Comparison of ENCODE assay signal across 19 mouse cellular contexts in the genomic region with DNA sequence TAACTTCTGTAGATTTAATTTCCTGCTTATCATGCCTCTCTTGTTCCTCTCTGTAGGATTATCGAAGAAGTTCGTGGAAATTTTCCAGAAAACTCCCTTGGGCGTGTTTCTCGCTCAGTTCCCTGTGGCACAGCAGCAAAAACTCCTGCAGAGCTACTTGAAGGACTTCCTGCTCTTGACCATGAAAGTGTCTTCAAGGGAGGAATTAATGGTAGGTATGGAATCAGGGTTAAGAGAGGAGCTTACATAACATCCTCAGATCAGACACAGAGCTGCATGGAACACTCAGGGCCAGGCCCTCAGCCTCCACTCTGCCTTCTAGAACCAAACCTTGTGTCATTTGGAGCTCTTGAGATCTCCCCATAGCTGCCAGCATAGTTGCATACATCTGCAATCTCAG. TPM values are rescaled to one million over a fixed set of nuclear protein-coding genes. Genes with fewer than 3 reads are reported as not detected.
DNase-seq lines count a peak whose midpoint lies in the region; ATAC-seq lines count a peak whose summit lies in the region.
"Had no signal": no experiment of that assay in that cellular context is flagged by ENCODE, and none has a peak within 500 bp of the region (broad histone marks: within the 10 kb centered on the region; RNA-seq: fewer than 3 reads in every experiment).

No protein-coding gene starts in this region.

- no peak overlapping the region for H3K4me2 ChIP-seq in limb, embryonic 12.5 days
- no peak overlapping the region for H3K4me2 ChIP-seq in embryonic facial prominence, embryonic 13.5 days
- H3K4me2 ChIP-seq: forebrain, embryonic 13.5 days; forebrain, embryonic 15.5 days had no signal

- H3K9ac ChIP-seq in limb, embryonic 12.5 days (replicated peaks), result 0 out of 2 replicates have a peak overlapping the region, but pooled peaks have one; percentile 1
- H3K9ac ChIP-seq in embryonic facial prominence, embryonic 13.5 days, result peak overlapping the region; percentile 44; the same call in 1 of the 2 replicates
- H3K9ac ChIP-seq: forebrain, embryonic 13.5 days; forebrain, embryonic 15.5 days; forebrain, postnatal 0 days had no signal

- DNase-seq in limb, embryonic 10.5 days (ENCODE audit: low spot score), result no peak
- peak; percentile 52 for DNase-seq in lung, postnatal 25 days (ENCODE audit: low spot score)
- DNase-seq in lung, postnatal 10 days, result no peak
- peak; percentile 13 for DNase-seq in brain, adult 2 months (ENCODE audit: low read depth, low spot score)
- DNase-seq in cerebellum, postnatal 36 days, result no peak
- DNase-seq: adrenal gland, adult 2 months; adrenal gland, postnatal 10 days; adrenal gland, postnatal 25 days; cerebellum, adult 11-12 months; cerebellum, adult 2 months; cerebellum, adult 9-10 months; cerebellum, postnatal 10 days; cerebellum, postnatal 25 days; embryo, embryonic 11 days; forebrain, postnatal 0 days had no signal

- H3K27me3 ChIP-seq in limb, embryonic 12.5 days, result no peaks in the 10 kb centered on the region
- no peaks in the 10 kb centered on the region for H3K27me3 ChIP-seq in limb, embryonic 10.5 days (ENCODE audit: low read depth, poor library complexity, severe bottlenecking)
- no peaks in the 10 kb centered on the region for H3K27me3 ChIP-seq in embryonic facial prominence, embryonic 13.5 days
- H3K27me3 ChIP-seq: forebrain, embryonic 13.5 days; forebrain, embryonic 15.5 days had no signal

- no peak for ATAC-seq in limb, embryonic 12.5 days (ENCODE audit: insufficient number of reproducible peaks, insufficient read depth, low FRiP score, low TSS enrichment, low read depth)
- ATAC-seq in embryonic facial prominence, embryonic 13.5 days (ENCODE audit: insufficient number of reproducible peaks, insufficient read depth, low FRiP score, low TSS enrichment, low read depth), result no peak
- ATAC-seq: forebrain, embryonic 13.5 days; forebrain, embryonic 15.5 days; forebrain, postnatal 0 days had no signal

- no peaks in the 10 kb centered on the region for H3K36me3 ChIP-seq in limb, embryonic 12.5 days
- no peaks in the 10 kb centered on the region for H3K36me3 ChIP-seq in limb, embryonic 10.5 days
- H3K36me3 ChIP-seq in embryonic facial prominence, embryonic 13.5 days, result no peaks in the 10 kb centered on the region
- H3K36me3 ChIP-seq: forebrain, embryonic 15.5 days had no signal

- H3K27ac ChIP-seq in limb, embryonic 12.5 days, result no peak overlapping the region
- H3K27ac ChIP-seq in limb, embryonic 10.5 days, result no peak overlapping the region
- H3K27ac ChIP-seq in embryonic facial prominence, embryonic 13.5 days, result no peak overlapping the region
- H3K27ac ChIP-seq: forebrain, embryonic 13.5 days; forebrain, embryonic 15.5 days had no signal

- 88% methylated on average over 4 of the region's 4 CpGs for WGBS in limb, embryonic 12.5 days
- WGBS in limb, embryonic 10.5 days, result 91% methylated on average over 4 of the region's 4 CpGs
- WGBS in embryonic facial prominence, embryonic 13.5 days, result 63% methylated on average over 4 of the region's 4 CpGs

- 0 out of 2 replicates have a peak, but pooled peaks cover 4% of the 10 kb centered on the region for H3K4me1 ChIP-seq in limb, embryonic 12.5 days (replicated peaks)
- H3K4me1 ChIP-seq in limb, embryonic 10.5 days, result no peaks in the 10 kb centered on the region
- H3K4me1 ChIP-seq in embryonic facial prominence, embryonic 13.5 days, result no peaks in the 10 kb centered on the region
- H3K4me1 ChIP-seq: forebrain, embryonic 13.5 days; forebrain, embryonic 15.5 days had no signal

- H3K4me3 ChIP-seq in limb, embryonic 12.5 days (replicated peaks), result no peak overlapping the region
- H3K4me3 ChIP-seq in limb, embryonic 10.5 days, result no peak overlapping the region
- H3K4me3 ChIP-seq in embryonic facial prominence, embryonic 13.5 days, result no peak overlapping the region
- H3K4me3 ChIP-seq: forebrain, embryonic 13.5 days; forebrain, embryonic 15.5 days had no signal

- no peaks in the 10 kb centered on the region for H3K9me3 ChIP-seq in limb, embryonic 12.5 days
- H3K9me3 ChIP-seq in limb, embryonic 10.5 days (replicated peaks), result no peaks in the 10 kb centered on the region
- no peaks in the 10 kb centered on the region for H3K9me3 ChIP-seq in embryonic facial prominence, embryonic 13.5 days
- H3K9me3 ChIP-seq: forebrain, embryonic 13.5 days; forebrain, embryonic 15.5 days had no signal

RNA-seq across cellular contexts. Expression of a gene that starts 35.0 kb away (rescaled TPM):
- 21.3 and 21.6 TPM in 2 replicates for polyA plus RNA-seq in limb, embryonic 12.5 days (2016; fragmentation: Nextera tagmentation; extraction: Ambion mirVana)
- 22.7 and 27.2 TPM in 2 replicates for polyA plus RNA-seq in limb, embryonic 10.5 days (2016; fragmentation: Nextera tagmentation; extraction: Ambion mirVana)
- polyA plus RNA-seq in embryonic facial prominence, embryonic 13.5 days (2015; fragmentation: Nextera tagmentation; extraction: Ambion mirVana), result 16.0 and 17.3 TPM in 2 replicates

Comparison
In these comparisons a context has a peak if more than half of its experiments do, and no peak if none do; other contexts are left out.
1. DNase-seq: peak in lung, postnatal 25 days (single experiment) and brain, adult 2 months (single experiment); none in limb, embryonic 10.5 days (single experiment), lung, postnatal 10 days (single experiment) and cerebellum, postnatal 36 days (0 of 2).